12 mouse cellular contexts compared by ENCODE assay signal in the genomic region with DNA sequence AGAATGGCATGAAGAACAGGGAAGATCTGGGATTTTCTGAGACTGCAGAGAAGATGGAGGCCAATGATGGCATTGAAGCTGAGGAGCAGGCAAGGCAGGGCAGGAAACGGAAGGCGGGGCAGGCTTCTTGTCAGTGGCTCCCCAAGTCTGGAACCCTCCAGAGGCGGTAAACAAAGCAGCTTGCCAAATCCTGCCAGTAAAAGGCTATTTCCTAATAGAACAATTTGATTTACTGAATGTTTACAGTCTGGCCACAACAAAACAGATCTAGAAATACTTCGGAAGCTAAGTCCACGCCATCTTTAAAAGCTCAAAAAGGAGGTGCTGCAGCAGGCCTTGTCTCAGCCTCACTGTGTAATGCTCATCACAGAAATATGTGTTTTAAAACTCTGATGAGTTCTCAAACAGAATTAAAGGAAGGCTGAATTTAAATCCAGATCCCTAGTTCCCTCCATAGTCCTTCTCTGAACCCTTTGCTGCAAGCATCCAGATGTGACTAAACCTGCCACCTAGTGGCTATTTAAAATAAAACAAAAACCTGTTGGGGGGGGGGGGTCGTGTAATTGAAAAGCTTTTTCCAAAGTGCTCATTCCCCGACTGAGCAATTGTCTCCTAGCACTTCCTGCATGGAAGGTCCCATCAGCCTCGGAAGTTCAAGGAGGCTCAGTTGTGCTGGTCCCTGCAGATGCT. TPM values are rescaled to one million over a fixed set of nuclear protein-coding genes. Genes with fewer than 3 reads are reported as not detected.
DNase-seq lines count a peak whose midpoint lies in the region; TF ChIP-seq lines count a peak whose summit lies in the region.
"Had no signal": no experiment of that assay in that cellular context is flagged by ENCODE, and none has a peak within 500 bp of the region (broad histone marks: within the 10 kb centered on the region; RNA-seq: fewer than 3 reads in every experiment).

No protein-coding gene starts in this region.

- no peak overlapping the region for H3K4me3 ChIP-seq in left cerebral cortex, adult 2 months

- H3K27ac ChIP-seq in left cerebral cortex, adult 2 months: no peak overlapping the region

- peak; percentile 35 for TF ChIP-seq CTCF in left cerebral cortex, adult 2 months (IDR thresholded peaks at IDR 0.05)

- peak; percentile 42 for DNase-seq in embryo, embryonic 10.5 days (ENCODE audit: low spot score)
- DNase-seq in embryo, embryonic 9.5 days (ENCODE audit: extremely low spot score): no peak
- no peak for DNase-seq in left cerebral cortex, adult 2 months (ENCODE audit: extremely low spot score in 1 of 2, low spot score in 2 of 2)
- no peak for DNase-seq in left cerebral cortex, adult 8-10 months (ENCODE audit: low spot score in 2 of 2)
- DNase-seq in R1 (ENCODE audit: low read depth, low spot score): peak; percentile 33
- peak; percentile 85 for DNase-seq in lung, postnatal 10 days
- DNase-seq in ovary, postnatal 36 days (ENCODE audit: low spot score): no peak
- DNase-seq in cerebellum, postnatal 14 days: no peak
- DNase-seq: adrenal gland, postnatal 10 days; cerebellum, postnatal 36 days; left cerebral cortex, postnatal 4 days; right cerebral cortex, postnatal 14 days had no signal

- intact Hi-C loops in left cerebral cortex, adult 2 months (cut with DNase I): loop anchor here (1.0 to 2.0 kb wide), 2 partner anchors 40 to 97 kb away; no protein-coding TSS in a partner anchor

RNA-seq across cellular contexts. Expression of a gene that starts 14.9 kb away (rescaled TPM):
- not detected for total RNA-seq in left cerebral cortex, adult 2 months (2021)
- total RNA-seq in left cerebral cortex, adult 8-10 months (2022): not detected
- total RNA-seq: adrenal gland, postnatal 10 days; left cerebral cortex, postnatal 4 days had no signal

RNA-seq across cellular contexts. Expression of a gene that starts 16.5 kb away (rescaled TPM):
- 10 to 100 TPM; 50.5 to 51.6 TPM for total RNA-seq in left cerebral cortex, adult 2 months (2021)
- 10 to 100 TPM; 48.3 to 96.9 (median 67.8) TPM for total RNA-seq in left cerebral cortex, adult 8-10 months (2022)

RNA-seq across cellular contexts. Expression of a gene that starts 17.0 kb away (rescaled TPM):
- 10 to 100 TPM; 27.9 to 34.0 TPM for total RNA-seq in left cerebral cortex, adult 2 months (2021)
- 10 to 100 TPM; 28.8 to 63.0 (median 40.9) TPM for total RNA-seq in left cerebral cortex, adult 8-10 months (2022)

Comparison
In these comparisons a context has a peak if more than half of its experiments do, and no peak if none do; other contexts are left out.
1. DNase-seq: peak in embryo, embryonic 10.5 days (single experiment), R1 (single experiment) and lung, postnatal 10 days (single experiment); none in embryo, embryonic 9.5 days (single experiment), left cerebral cortex, adult 2 months (0 of 2), left cerebral cortex, adult 8-10 months (0 of 2), ovary, postnatal 36 days (single experiment) and cerebellum, postnatal 14 days (0 of 2).